Mouse (Mus musculus): ENCODE data around the gene Baiap2l2.

The Baiap2l2 gene

DNA sequence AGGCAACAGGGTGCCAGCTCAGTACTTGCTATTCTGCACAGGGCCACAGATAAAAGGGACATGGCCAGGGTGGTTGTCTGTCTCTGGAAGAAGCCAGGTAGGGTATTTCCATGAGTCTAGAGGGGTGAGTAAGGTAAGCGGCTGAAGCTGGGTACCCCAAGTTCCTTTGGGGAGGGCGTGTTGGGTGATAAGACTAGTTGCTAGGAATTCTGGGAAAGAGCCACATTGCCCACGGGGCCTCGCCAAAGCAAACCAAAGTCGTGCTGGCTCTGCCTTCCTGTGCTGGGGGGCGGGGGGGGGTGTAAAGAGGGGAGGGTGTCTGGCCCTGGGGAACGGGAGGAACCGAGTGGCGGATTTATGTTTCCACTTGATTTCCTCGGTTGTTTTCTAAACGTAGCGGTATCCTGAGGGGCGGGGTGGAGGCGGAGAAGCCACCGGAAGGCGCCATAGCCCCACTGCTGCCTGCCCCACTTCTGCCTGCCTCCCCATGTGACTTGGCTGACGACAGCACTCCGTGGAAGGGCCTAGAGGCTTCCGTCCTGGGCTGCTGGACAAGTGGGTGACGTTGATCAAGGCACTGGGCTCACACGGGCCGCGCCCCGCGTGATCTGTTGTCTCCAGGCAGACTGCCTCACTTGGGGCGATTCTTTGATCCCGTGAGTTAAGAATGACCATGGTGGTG lies 76.4 kb downstream of the Baiap2l2 start:
- DNase-seq = no peak

DNA sequence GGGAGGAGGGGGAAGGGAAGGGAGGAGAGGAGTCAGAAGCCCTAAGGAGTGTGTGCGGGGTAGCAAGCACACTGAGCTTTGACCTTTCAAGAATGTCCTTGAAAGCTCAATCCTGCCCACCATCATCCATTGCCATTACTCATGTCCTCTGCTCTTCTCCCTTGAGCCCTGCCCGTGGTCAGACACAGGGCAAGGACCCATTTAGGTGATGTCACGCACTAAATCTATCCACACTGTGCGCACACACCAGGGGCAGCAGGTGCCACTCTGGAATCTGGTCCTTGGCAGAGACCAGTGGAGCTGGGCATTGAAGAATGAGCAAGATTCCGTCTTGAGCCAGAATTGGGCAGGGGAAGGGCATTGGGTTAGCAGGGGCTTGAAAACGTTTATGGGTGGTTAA lies 77.1 kb downstream of the Baiap2l2 start:
- no peak for DNase-seq
